Mouse (Mus musculus) layer of hippocampus, adult 2 months (tissue): ENCODE data around the gene Ttc7. TPM values are rescaled to one million over a fixed set of nuclear protein-coding genes. Genes with fewer than 3 reads are reported as not detected.

Source experiments
- DNase-seq, 2 experiments: peaks; one replicate each; pipeline ENCODE4 v3.0.0; 2022; ENCODE audit warnings: low spot score in 2 of 2
- H3K27ac ChIP-seq: fragments of 200-600 bp; 2 replicates; pipeline ENCODE4 v1.8.1; 2022
- H3K4me3 ChIP-seq: fragments of 200-600 bp; 2 replicates; pipeline ENCODE4 v1.8.1; 2022; ENCODE audit warnings: mild to moderate bottlenecking
- CTCF ChIP-seq: fragments of 200-600 bp; conservative IDR thresholded peaks from 2 replicates; pipeline ENCODE4 v1.8.1; 2022; ENCODE audit warnings: antibody characterized with exemption, mild to moderate bottlenecking, moderate library complexity
- total RNA-seq, 2 experiments: library from RNA; stranded (reverse); gene quantifications; 2 replicates each; pipeline ENCODE4 v1.2.3; 2021

Ttc7 gene
- total RNA-seq, 2 experiments from 2014 or later = 7.0 to 8.6 TPM

GRCm38 (mm10) chr17:87327645-87328044 lies 45.0 kb downstream of the Ttc7 start:
- DNase-seq = no peak
- Histone ChIP-seq H3K27ac (peak overlapping the region; percentile 65), H3K4me3 (no peak overlapping the region)
- TF ChIP-seq CTCF = no peak

- H3K4me3 ChIP-seq = no peak overlapping the region
- peak overlapping the region; percentile 89 for H3K27ac ChIP-seq
- DNase-seq = peak; percentile 77 to 88
- no peak for TF ChIP-seq CTCF
Observed at GRCm38 (mm10) chr17:87328177-87328768, 45.6 kb downstream of the Ttc7 start.

- no peak for TF ChIP-seq CTCF
- no peak for DNase-seq
- Histone ChIP-seq H3K4me3 (no peak overlapping the region), H3K27ac (peak overlapping the region; percentile 89)
Observed at GRCm38 (mm10) chr17:87329144-87329700, 46.5 kb downstream of the Ttc7 start.

- peak; percentile 84 for DNase-seq
- Histone ChIP-seq H3K27ac (peak overlapping the region; percentile 89), H3K4me3 (peak overlapping the region; percentile 22)
- TF ChIP-seq CTCF = no peak
Observed at GRCm38 (mm10) chr17:87330250-87330920, 47.7 kb downstream of the Ttc7 start.

GRCm38 (mm10) chr17:87330921-87331291 lies 48.2 kb downstream of the Ttc7 start:
- no peak for TF ChIP-seq CTCF
- Histone ChIP-seq H3K4me3 (peak overlapping the region; percentile 22), H3K27ac (peak overlapping the region; percentile 89)
- DNase-seq = no peak

- no peak for DNase-seq
- Histone ChIP-seq H3K4me3 (no peak overlapping the region; the same call in 1 of the 2 replicates), H3K27ac (peak overlapping the region; percentile 89)
- TF ChIP-seq CTCF = no peak
Observed at GRCm38 (mm10) chr17:87331336-87332141, 48.9 kb downstream of the Ttc7 start.

GRCm38 (mm10) chr17:87332142-87332815 lies 49.6 kb downstream of the Ttc7 start:
- TF ChIP-seq CTCF = no peak
- no peak for DNase-seq

GRCm38 (mm10) chr17:87332887-87333286 lies 50.2 kb downstream of the Ttc7 start:
- Histone ChIP-seq H3K4me3 (no peak overlapping the region), H3K27ac (peak overlapping the region; percentile 89)
- no peak for DNase-seq
- TF ChIP-seq CTCF = no peak

More at GRCm38 (mm10) chr17:87332142-87332815, 49.6 kb downstream of the Ttc7 start:
- H3K4me3 ChIP-seq = no peak overlapping the region
- H3K27ac ChIP-seq = peak overlapping the region; percentile 89

GRCm38 (mm10) chr17:87334162-87334561 lies 51.5 kb downstream of the Ttc7 start:
- Histone ChIP-seq H3K27ac (peak overlapping the region; percentile 89; the same call in 1 of the 2 replicates), H3K4me3 (no peak overlapping the region)
- TF ChIP-seq CTCF = no peak
- DNase-seq = no peak

GRCm38 (mm10) chr17:87335152-87335551 lies 52.5 kb downstream of the Ttc7 start:
- no peak for DNase-seq
- TF ChIP-seq CTCF = no peak

GRCm38 (mm10) chr17:87335727-87336126 lies 53.0 kb downstream of the Ttc7 start:
- TF ChIP-seq CTCF = peak; percentile 60
- Histone ChIP-seq H3K4me3 (no peak overlapping the region), H3K27ac (0 out of 2 replicates have a peak overlapping the region, but pooled peaks have one; percentile 24)
- DNase-seq = no peak

More at GRCm38 (mm10) chr17:87335152-87335551, 52.5 kb downstream of the Ttc7 start:
- Histone ChIP-seq H3K27ac (0 out of 2 replicates have a peak overlapping the region, but pooled peaks have one; percentile 24), H3K4me3 (no peak overlapping the region)

GRCm38 (mm10) chr17:87336910-87337309 lies 54.2 kb downstream of the Ttc7 start:
- no peak overlapping the region for H3K4me3 ChIP-seq
- no peak for TF ChIP-seq CTCF

More at GRCm38 (mm10) chr17:87336910-87337309, 54.2 kb downstream of the Ttc7 start:
- no peak overlapping the region for H3K27ac ChIP-seq
- DNase-seq = no peak
